Comparison of ENCODE assay signal across 8 mouse cellular contexts in genomic region chr10:62110504-62111206, GRCm38 (mm10). TPM values are rescaled to one million over a fixed set of nuclear protein-coding genes. Genes with fewer than 3 reads are reported as not detected.
A peak's percentile ranks its signal among the peaks of the same experiment; 100 is the strongest.
DNase-seq lines count a peak whose midpoint lies in the region; ATAC-seq lines count a peak whose summit lies in the region.

No protein-coding gene starts in this region.

- under 1% methylated on average over 57 of the region's 57 CpGs for whole genome bisulfite sequencing in intestine, embryonic 15.5 days

- H3K27me3 ChIP-seq in intestine, embryonic 15.5 days (replicated peaks), result peaks cover 13% of the 10 kb centered on the region

- peak overlapping the region; percentile 94 for H3K4me2 ChIP-seq in intestine, embryonic 15.5 days (replicated peaks)

- H3K4me3 ChIP-seq in intestine, embryonic 15.5 days (replicated peaks), result peak overlapping the region; percentile 75

- H3K27ac ChIP-seq in intestine, embryonic 15.5 days, result no peak overlapping the region

- H3K9ac ChIP-seq in intestine, embryonic 15.5 days, result peak overlapping the region; percentile 78

- peak; percentile 92 for DNase-seq in adrenal gland, adult 2 months
- peak; percentile 87 for DNase-seq in embryo, embryonic 9.5 days (ENCODE audit: extremely low spot score)
- peak; percentile 50 to 67 for DNase-seq in gastrocnemius, postnatal 36 days
- peak; percentile 72 to 89 for DNase-seq in left cerebral cortex, postnatal 10 days (ENCODE audit: extremely low spot score in 1 of 2, low spot score in 2 of 2)
- DNase-seq in right cerebral cortex, postnatal 14 days, result peak; percentile 89
- DNase-seq in urinary bladder, postnatal 14 days (ENCODE audit: low spot score), result peak; percentile 89

- no peaks in the 10 kb centered on the region for H3K36me3 ChIP-seq in intestine, embryonic 15.5 days

- peak; percentile 94 for ATAC-seq in intestine, embryonic 15.5 days
- peak; percentile 95 for ATAC-seq in megakaryocyte progenitor cell, adult 5-6 weeks (replicated peaks; ENCODE audit: poor library complexity)

- no peaks in the 10 kb centered on the region for H3K9me3 ChIP-seq in intestine, embryonic 15.5 days

- H3K4me1 ChIP-seq in intestine, embryonic 15.5 days (replicated peaks), result 0 out of 2 replicates have a peak, but pooled peaks cover 9% of the 10 kb centered on the region

- intact Hi-C loops in gastrocnemius, postnatal 36 days (cut with DNase I), result no loop called here
- intact Hi-C loops in left cerebral cortex, postnatal 10 days (cut with DNase I), result no loop called here

RNA-seq across cellular contexts. Expression of gene Neurog3, which starts 22.2 kb away (rescaled TPM):
- not detected for total RNA-seq in adrenal gland, adult 2 months (2021)
- 0.07 TPM in 1 of 2 replicates, not detected in the other for polyA plus RNA-seq in adrenal gland, adult 2 months (2012; rRNA removed)
- total RNA-seq in gastrocnemius, postnatal 36 days (2021), result not detected
- 11.4 and 11.8 TPM in 2 replicates for polyA plus RNA-seq in intestine, embryonic 15.5 days (2015; fragmentation: Nextera tagmentation; extraction: Ambion mirVana)
- not detected for total RNA-seq in left cerebral cortex, postnatal 10 days (2021)
- not detected in 2 replicates for total RNA-seq in megakaryocyte progenitor cell, adult 5-6 weeks (2015)
- total RNA-seq in megakaryocyte progenitor cell, adult 5-6 weeks (2017), result not detected in 2 replicates

RNA-seq across cellular contexts. Expression of gene Fam241b, which starts 33.1 kb away (rescaled TPM):
- 1 to 10 TPM; 4.1 to 5.6 TPM for total RNA-seq in adrenal gland, adult 2 months (2021)
- 5.6 and 7.4 TPM in 2 replicates for polyA plus RNA-seq in adrenal gland, adult 2 months (2012; rRNA removed)
- total RNA-seq in gastrocnemius, postnatal 36 days (2021), result under 1 TPM; 0.42 to 0.54 TPM
- 34.0 and 34.6 TPM in 2 replicates for polyA plus RNA-seq in intestine, embryonic 15.5 days (2015; fragmentation: Nextera tagmentation; extraction: Ambion mirVana)
- total RNA-seq in left cerebral cortex, postnatal 10 days (2021), result 10 to 100 TPM; 61.7 to 62.4 TPM
- total RNA-seq in megakaryocyte progenitor cell, adult 5-6 weeks (2015), result not detected in 2 replicates
- not detected in 2 replicates for total RNA-seq in megakaryocyte progenitor cell, adult 5-6 weeks (2017)

Comparison
In these comparisons a context has a peak if more than half of its experiments do, and no peak if none do; other contexts are left out.
1. RNA of gene Fam241b, which starts 33.1 kb away (total RNA-seq): 61.7 to 62.4 TPM in left cerebral cortex, postnatal 10 days; 4.1 to 5.6 TPM in adrenal gland, adult 2 months, 0.42 to 0.54 TPM in gastrocnemius, postnatal 36 days and not detected in megakaryocyte progenitor cell, adult 5-6 weeks; every median in the first group is over 4 times any median in the second.
2. Peak in every context shown above with its lines, with median percentiles within 50 percentile points of each other: DNase-seq.